Mouse (Mus musculus) forebrain, embryonic 13.5 days (tissue): Measurements from ENCODE around the gene Apbb2. TPM values are rescaled to one million over a fixed set of nuclear protein-coding genes. Genes with fewer than 3 reads are reported as not detected.
A peak's percentile ranks its signal among the peaks of the same experiment; 100 is the strongest.

ENCODE experiments used
- ATAC-seq: fragments of 200-750 bp; cut with Nextera tagmentation; 2 replicates; pipeline ENCODE4 v1.8.0; 2017
- H3K27ac ChIP-seq: fragments of 300-500 bp; sonication (generic); 2 replicates; pipeline ENCODE4 v1.5.1; 2015; ENCODE audit warnings: inconsistent platforms, mild to moderate bottlenecking, moderate library complexity
- H3K27me3 ChIP-seq: fragments of 300-500 bp; sonication (generic); 2 replicates; pipeline ENCODE4 v1.6.1; 2015; ENCODE audit warnings: mild to moderate bottlenecking, inconsistent platforms
- H3K36me3 ChIP-seq: fragments of 300-500 bp; sonication (generic); 2 replicates; pipeline ENCODE4 v1.6.1; 2015; ENCODE audit warnings: mild to moderate bottlenecking, inconsistent platforms; ENCODE audit not compliant: poor library complexity, severe bottlenecking
- H3K4me1 ChIP-seq: fragments of 300-500 bp; sonication (generic); 2 replicates; pipeline ENCODE4 v1.6.1; 2015; ENCODE audit warnings: inconsistent platforms
- H3K4me2 ChIP-seq: fragments of 300-500 bp; sonication (generic); 2 replicates; pipeline ENCODE4 v1.6.1; 2015; ENCODE audit warnings: inconsistent platforms, mild to moderate bottlenecking, moderate library complexity
- H3K4me3 ChIP-seq: fragments of 300-500 bp; sonication (generic); 2 replicates; pipeline ENCODE4 v1.5.1; 2015; ENCODE audit warnings: mild to moderate bottlenecking, inconsistent platforms
- H3K9ac ChIP-seq: fragments of 300-500 bp; sonication (generic); 2 replicates; pipeline ENCODE4 v1.6.1; 2015; ENCODE audit warnings: mild to moderate bottlenecking, inconsistent platforms
- H3K9me3 ChIP-seq: fragments of 300-500 bp; sonication (generic); replicated peaks from 2 replicates; pipeline ENCODE4 v1.6.1; 2016; ENCODE audit warnings: inconsistent platforms
- WGBS: fragments of 180-500 bp; shearing (Covaris S2); methylation state at CpG from one replicate; pipeline ENCODE4 v1.1.7; 2015; 5-methylcytosine and 5-hydroxymethylcytosine counted together
- polyA plus RNA-seq: library from polyadenylated mRNA; unstranded; fragments of >200 nt; fragmentation: Nextera tagmentation; extraction: Ambion mirVana; gene quantifications from 2 replicates; pipeline ENCODE4 v1.2.1, GENCODE M21; 2015

Gene Apbb2
- polyA plus RNA-seq, 1 experiment from 2014 or later: 63.0 TPM

- peak; percentile 55; the same call in 1 of the 2 replicates for ATAC-seq
- 67% methylated on average over 9 of the region's 9 CpGs for WGBS
Measured at GRCm38 (mm10) chr5:66360739-66361138, 257.8 kb downstream of the Apbb2 start.

GRCm38 (mm10) chr5:66359742-66360423, 258.7 kb downstream of the Apbb2 start:
- Histone ChIP-seq H3K4me1 (peaks cover 17% of the 10 kb centered on the region), H3K4me2 (no peak overlapping the region), H3K27me3 (no peaks in the 10 kb centered on the region), H3K9me3 (0 out of 2 replicates have a peak, but pooled peaks cover 6% of the 10 kb centered on the region), H3K4me3 (no peak overlapping the region), H3K9ac (no peak overlapping the region), H3K36me3 (0 out of 2 replicates have a peak, but pooled peaks cover 3% of the 10 kb centered on the region), H3K27ac (no peak overlapping the region)
- 36% methylated on average over 15 of the region's 15 CpGs for WGBS
- peak; percentile 48; the same call in 1 of the 2 replicates for ATAC-seq

More at GRCm38 (mm10) chr5:66360739-66361138, 257.8 kb downstream of the Apbb2 start:
- Histone ChIP-seq H3K27me3 (no peaks in the 10 kb centered on the region), H3K4me2 (no peak overlapping the region), H3K9me3 (0 out of 2 replicates have a peak, but pooled peaks cover 3% of the 10 kb centered on the region), H3K4me1 (peaks cover 17% of the 10 kb centered on the region), H3K4me3 (no peak overlapping the region), H3K27ac (no peak overlapping the region), H3K36me3 (0 out of 2 replicates have a peak, but pooled peaks cover under 1% of the 10 kb centered on the region), H3K9ac (no peak overlapping the region)

- no peak overlapping the region for H3K4me3 ChIP-seq
- peaks cover 7% of the 10 kb centered on the region for H3K4me1 ChIP-seq
- no peaks in the 10 kb centered on the region for H3K27me3 ChIP-seq
- H3K9ac ChIP-seq: no peak overlapping the region
- WGBS: 86% methylated on average over 3 of the region's 3 CpGs
- no peak overlapping the region for H3K27ac ChIP-seq
- H3K36me3 ChIP-seq: 0 out of 2 replicates have a peak, but pooled peaks cover 3% of the 10 kb centered on the region
- no peak overlapping the region for H3K4me2 ChIP-seq
- no peak for ATAC-seq
- 0 out of 2 replicates have a peak, but pooled peaks cover 6% of the 10 kb centered on the region for H3K9me3 ChIP-seq
Measured at GRCm38 (mm10) chr5:66355147-66355546, 263.4 kb downstream of the Apbb2 start.

- ATAC-seq: no peak
- no peak overlapping the region for H3K4me2 ChIP-seq
- H3K27me3 ChIP-seq: no peaks in the 10 kb centered on the region
- H3K4me1 ChIP-seq: no peaks in the 10 kb centered on the region
- 0 out of 2 replicates have a peak, but pooled peaks cover 6% of the 10 kb centered on the region for H3K9me3 ChIP-seq
- H3K4me3 ChIP-seq: no peak overlapping the region
- 83% methylated on average over 3 of the region's 3 CpGs for WGBS
- no peak overlapping the region for H3K27ac ChIP-seq
- H3K9ac ChIP-seq: no peak overlapping the region
- H3K36me3 ChIP-seq: 0 out of 2 replicates have a peak, but pooled peaks cover 3% of the 10 kb centered on the region
Measured at GRCm38 (mm10) chr5:66353876-66354275, 264.7 kb downstream of the Apbb2 start.

- H3K9ac ChIP-seq: no peak overlapping the region
- no peak overlapping the region for H3K4me2 ChIP-seq
- WGBS: 87% methylated on average over 7 of the region's 7 CpGs
- no peak overlapping the region for H3K4me3 ChIP-seq
- no peak overlapping the region for H3K27ac ChIP-seq
- H3K9me3 ChIP-seq: 0 out of 2 replicates have a peak, but pooled peaks cover 6% of the 10 kb centered on the region
- ATAC-seq: no peak
- 0 out of 2 replicates have a peak, but pooled peaks cover 3% of the 10 kb centered on the region for H3K36me3 ChIP-seq
- no peaks in the 10 kb centered on the region for H3K4me1 ChIP-seq
- H3K27me3 ChIP-seq: no peaks in the 10 kb centered on the region
Measured at GRCm38 (mm10) chr5:66351836-66352390, 266.7 kb downstream of the Apbb2 start.

GRCm38 (mm10) chr5:66351064-66351463, 267.5 kb downstream of the Apbb2 start:
- Histone ChIP-seq H3K27me3 (no peaks in the 10 kb centered on the region), H3K4me3 (no peak overlapping the region), H3K36me3 (0 out of 2 replicates have a peak, but pooled peaks cover 3% of the 10 kb centered on the region), H3K4me1 (no peaks in the 10 kb centered on the region), H3K4me2 (no peak overlapping the region), H3K9me3 (0 out of 2 replicates have a peak, but pooled peaks cover 6% of the 10 kb centered on the region), H3K27ac (no peak overlapping the region), H3K9ac (no peak overlapping the region)
- 87% methylated on average over 12 of the region's 12 CpGs for WGBS
- ATAC-seq: no peak

GRCm38 (mm10) chr5:66350611-66351010, 268.0 kb downstream of the Apbb2 start:
- ATAC-seq: no peak
- Histone ChIP-seq H3K4me1 (no peaks in the 10 kb centered on the region), H3K9me3 (0 out of 2 replicates have a peak, but pooled peaks cover 1% of the 10 kb centered on the region), H3K36me3 (0 out of 2 replicates have a peak, but pooled peaks cover 1% of the 10 kb centered on the region), H3K27me3 (no peaks in the 10 kb centered on the region), H3K4me2 (no peak overlapping the region), H3K4me3 (no peak overlapping the region), H3K9ac (no peak overlapping the region), H3K27ac (no peak overlapping the region)
- 93% methylated on average over 6 of the region's 6 CpGs for WGBS

- H3K9me3 ChIP-seq: no peaks in the 10 kb centered on the region
- ATAC-seq: no peak
- 79% methylated on average over 6 of the region's 6 CpGs for WGBS
Measured at GRCm38 (mm10) chr5:66348421-66348820, 270.2 kb downstream of the Apbb2 start.

GRCm38 (mm10) chr5:66346756-66347155, 271.8 kb downstream of the Apbb2 start:
- Histone ChIP-seq H3K9me3 (no peaks in the 10 kb centered on the region), H3K27ac (no peak overlapping the region), H3K4me2 (no peak overlapping the region), H3K4me1 (peaks cover 5% of the 10 kb centered on the region), H3K4me3 (no peak overlapping the region), H3K27me3 (0 out of 2 replicates have a peak, but pooled peaks cover 4% of the 10 kb centered on the region), H3K9ac (no peak overlapping the region), H3K36me3 (no peaks in the 10 kb centered on the region)
- 89% methylated on average over 6 of the region's 6 CpGs for WGBS
- ATAC-seq: no peak

More at GRCm38 (mm10) chr5:66348421-66348820, 270.2 kb downstream of the Apbb2 start:
- no peaks in the 10 kb centered on the region for H3K36me3 ChIP-seq
- H3K4me3 ChIP-seq: no peak overlapping the region
- H3K27ac ChIP-seq: no peak overlapping the region
- no peaks in the 10 kb centered on the region for H3K4me1 ChIP-seq
- H3K27me3 ChIP-seq: 0 out of 2 replicates have a peak, but pooled peaks cover 1% of the 10 kb centered on the region
- no peak overlapping the region for H3K9ac ChIP-seq
- no peak overlapping the region for H3K4me2 ChIP-seq

GRCm38 (mm10) chr5:66345140-66345539, 273.4 kb downstream of the Apbb2 start:
- H3K4me3 ChIP-seq: no peak overlapping the region
- WGBS: 45% methylated on average over 3 of the region's 3 CpGs
- 0 out of 2 replicates have a peak, but pooled peaks cover 4% of the 10 kb centered on the region for H3K27me3 ChIP-seq

GRCm38 (mm10) chr5:66344182-66344581, 274.4 kb downstream of the Apbb2 start:
- H3K9me3 ChIP-seq: no peaks in the 10 kb centered on the region
- peaks cover 29% of the 10 kb centered on the region for H3K4me1 ChIP-seq
- H3K4me2 ChIP-seq: no peak overlapping the region
- H3K27ac ChIP-seq: no peak overlapping the region
- peaks cover 4% of the 10 kb centered on the region; the same call in 1 of the 2 replicates for H3K27me3 ChIP-seq
- H3K4me3 ChIP-seq: no peak overlapping the region
- no peak overlapping the region for H3K9ac ChIP-seq
- WGBS: 82% methylated on average over 2 of the region's 2 CpGs
- no peaks in the 10 kb centered on the region for H3K36me3 ChIP-seq
- no peak for ATAC-seq

More at GRCm38 (mm10) chr5:66345140-66345539, 273.4 kb downstream of the Apbb2 start:
- Histone ChIP-seq H3K9ac (no peak overlapping the region), H3K36me3 (no peaks in the 10 kb centered on the region), H3K4me2 (no peak overlapping the region), H3K4me1 (peaks cover 21% of the 10 kb centered on the region), H3K9me3 (no peaks in the 10 kb centered on the region), H3K27ac (no peak overlapping the region)
- ATAC-seq: no peak

- ATAC-seq: no peak
- Histone ChIP-seq H3K9ac (no peak overlapping the region), H3K27me3 (peaks cover 4% of the 10 kb centered on the region; the same call in 1 of the 2 replicates), H3K27ac (no peak overlapping the region), H3K9me3 (no peaks in the 10 kb centered on the region), H3K4me3 (no peak overlapping the region), H3K4me1 (peaks cover 48% of the 10 kb centered on the region), H3K36me3 (no peaks in the 10 kb centered on the region), H3K4me2 (no peak overlapping the region)
- 81% methylated on average over 9 of the region's 9 CpGs for WGBS
Measured at GRCm38 (mm10) chr5:66342285-66342684, 276.3 kb downstream of the Apbb2 start.
